Mouse (Mus musculus): ENCODE data around the gene Tnni2. TPM values are rescaled to one million over a fixed set of nuclear protein-coding genes. Genes with fewer than 3 reads are reported as not detected.

The Tnni2 gene
- polyA plus RNA-seq, 2 experiments, result 2.1 to 2.2 TPM

DNA sequence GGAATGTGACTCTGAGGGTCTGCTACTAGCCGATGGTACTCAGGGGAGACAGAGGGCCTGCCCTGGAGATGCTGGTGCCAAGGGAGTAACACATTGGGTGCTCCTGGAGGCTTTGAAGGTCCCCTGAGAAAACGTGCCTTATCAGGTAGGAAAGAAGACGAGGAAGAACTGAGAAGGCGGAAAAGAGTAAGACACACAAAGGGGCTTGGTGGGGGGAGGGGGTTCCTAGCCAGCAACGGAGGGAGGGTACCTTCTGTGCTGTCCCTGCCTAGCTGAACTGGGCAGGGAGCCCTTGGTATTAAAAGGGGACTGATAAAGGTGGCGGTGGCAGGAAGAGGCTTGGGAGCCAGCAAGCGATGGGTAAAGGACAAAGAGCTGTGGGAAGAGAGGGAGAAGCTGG is 34.0 kb downstream of the Tnni2 start:
- WGBS (ENCODE audit: insufficient replicate concordance), result 55% methylated on average over 7 of the region's 7 CpGs
- H3K27me3 ChIP-seq (ENCODE audit: control insufficient read depth, insufficient read depth, low read length), result no peaks in the 10 kb centered on the region
- no peaks in the 10 kb centered on the region for H3K9me3 ChIP-seq (ENCODE audit: control insufficient read depth, low read length)
- no peaks in the 10 kb centered on the region for H3K36me3 ChIP-seq (replicated peaks; ENCODE audit: control insufficient read depth, insufficient read depth, low read depth)
- DNase-seq (ENCODE audit: low read depth in 3 of 3, low spot score in 3 of 3) (no peak), ATAC-seq (ENCODE audit: insufficient read depth) (no peak)
- no peak for TF ChIP-seq EP300 (IDR thresholded peaks at IDR 0.05; ENCODE audit: low read depth)
- TF ChIP-seq CTCF (IDR thresholded peaks at IDR 0.05; ENCODE audit: low read depth), result no peak
- H3K4me1 ChIP-seq (replicated peaks; ENCODE audit: control insufficient read depth in 2 of 2, insufficient read depth in 2 of 2, low read length in 1 of 2), result 0 out of 4 replicates have a peak, but pooled peaks cover 0 to 2% of the 10 kb centered on the region in 2 experiments
- H3K9ac ChIP-seq (replicated peaks), result no peak overlapping the region
- no peak overlapping the region for H3K27ac ChIP-seq
- no peak overlapping the region for H3K4me3 ChIP-seq (ENCODE audit: insufficient read depth in 1 of 2, low read depth in 2 of 2, low read length in 2 of 2)
- no peak overlapping the region for H3K4me2 ChIP-seq (ENCODE audit: low read depth)

- Histone ChIP-seq H3K9me3 (ENCODE audit: control insufficient read depth, low read length) (no peaks in the 10 kb centered on the region), H3K36me3 (replicated peaks; ENCODE audit: control insufficient read depth, insufficient read depth, low read depth) (no peaks in the 10 kb centered on the region), H3K4me2 (ENCODE audit: low read depth) (no peak overlapping the region), H3K9ac (replicated peaks) (no peak overlapping the region), H3K4me3 (ENCODE audit: insufficient read depth in 1 of 2, low read depth in 2 of 2, low read length in 2 of 2) (no peak overlapping the region), H3K27me3 (ENCODE audit: control insufficient read depth, insufficient read depth, low read length) (no peaks in the 10 kb centered on the region), H3K27ac (no peak overlapping the region), H3K4me1 (replicated peaks; ENCODE audit: control insufficient read depth in 2 of 2, insufficient read depth in 2 of 2, low read length in 1 of 2) (peaks cover 0 to 3% of the 10 kb centered on the region in 2 experiments; a peak in 1 of 4 replicates)
- DNase-seq (ENCODE audit: low read depth in 3 of 3, low spot score in 3 of 3) (no peak), ATAC-seq (ENCODE audit: insufficient read depth) (no peak)
- 65% methylated on average over 5 of the region's 5 CpGs for WGBS (ENCODE audit: insufficient replicate concordance)
- TF ChIP-seq CTCF (IDR thresholded peaks at IDR 0.05; ENCODE audit: low read depth) (no peak), EP300 (IDR thresholded peaks at IDR 0.05; ENCODE audit: low read depth) (no peak)
Measured at GRCm38 (mm10) chr7:142476271-142476670, 34.7 kb downstream of the Tnni2 start.

- no peaks in the 10 kb centered on the region for H3K9me3 ChIP-seq (ENCODE audit: control insufficient read depth, low read length)
- 59% methylated on average over 13 of the region's 13 CpGs for WGBS (ENCODE audit: insufficient replicate concordance)
- TF ChIP-seq CTCF (IDR thresholded peaks at IDR 0.05; ENCODE audit: low read depth), result no peak
- no peak overlapping the region for H3K27ac ChIP-seq
- no peaks in the 10 kb centered on the region for H3K36me3 ChIP-seq (replicated peaks; ENCODE audit: control insufficient read depth, insufficient read depth, low read depth)
- no peak overlapping the region for H3K4me2 ChIP-seq (ENCODE audit: low read depth)
- H3K4me3 ChIP-seq (ENCODE audit: insufficient read depth in 1 of 2, low read depth in 2 of 2, low read length in 2 of 2), result no peak overlapping the region
- H3K4me1 ChIP-seq (replicated peaks; ENCODE audit: control insufficient read depth in 2 of 2, insufficient read depth in 2 of 2, low read length in 1 of 2), result peaks cover 0 to 3% of the 10 kb centered on the region in 2 experiments; a peak in 1 of 4 replicates
- H3K27me3 ChIP-seq (ENCODE audit: control insufficient read depth, insufficient read depth, low read length), result no peaks in the 10 kb centered on the region
- DNase-seq (ENCODE audit: low read depth in 3 of 3, low spot score in 3 of 3) (no peak), ATAC-seq (ENCODE audit: insufficient read depth) (no peak)
- no peak overlapping the region for H3K9ac ChIP-seq (replicated peaks)
Measured at GRCm38 (mm10) chr7:142476795-142477452, 35.3 kb downstream of the Tnni2 start.

DNA sequence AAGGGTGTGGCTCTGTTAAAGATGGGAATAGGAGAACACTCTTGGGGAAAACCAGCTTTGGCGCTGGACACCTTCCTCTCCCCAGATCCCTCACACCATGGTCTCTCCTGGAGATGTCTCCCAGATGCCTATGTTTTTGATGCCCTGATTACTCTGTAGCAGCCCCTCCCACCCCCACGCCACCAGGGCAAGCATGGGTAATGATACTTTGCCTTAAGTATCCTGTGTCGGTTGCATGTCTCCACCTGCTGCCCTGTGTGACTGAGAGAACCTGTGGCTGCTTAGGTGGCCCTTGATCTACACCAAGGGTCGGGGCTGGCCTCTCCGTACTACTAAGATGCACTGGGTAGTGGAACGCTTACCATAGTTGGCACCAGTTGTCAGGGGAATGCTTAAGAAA is 36.4 kb downstream of the Tnni2 start:
- WGBS (ENCODE audit: insufficient replicate concordance), result 72% methylated on average over 6 of the region's 6 CpGs
- Histone ChIP-seq H3K27me3 (ENCODE audit: control insufficient read depth, insufficient read depth, low read length) (no peaks in the 10 kb centered on the region), H3K4me3 (ENCODE audit: insufficient read depth in 1 of 2, low read depth in 2 of 2, low read length in 2 of 2) (no peak overlapping the region), H3K36me3 (replicated peaks; ENCODE audit: control insufficient read depth, insufficient read depth, low read depth) (no peaks in the 10 kb centered on the region), H3K9me3 (ENCODE audit: control insufficient read depth, low read length) (no peaks in the 10 kb centered on the region), H3K9ac (replicated peaks) (no peak overlapping the region), H3K4me2 (ENCODE audit: low read depth) (no peak overlapping the region), H3K27ac (no peak overlapping the region), H3K4me1 (replicated peaks; ENCODE audit: control insufficient read depth in 2 of 2, insufficient read depth in 2 of 2, low read length in 1 of 2) (peaks cover 0 to 6% of the 10 kb centered on the region in 2 experiments; a peak in 1 of 4 replicates)
- ATAC-seq (ENCODE audit: insufficient read depth) (no peak), DNase-seq (ENCODE audit: low read depth in 3 of 3, low spot score in 3 of 3) (no peak)
- TF ChIP-seq CTCF (IDR thresholded peaks at IDR 0.05; ENCODE audit: low read depth), result no peak
- no peak for TF ChIP-seq EP300 (IDR thresholded peaks at IDR 0.05; ENCODE audit: low read depth)

DNA sequence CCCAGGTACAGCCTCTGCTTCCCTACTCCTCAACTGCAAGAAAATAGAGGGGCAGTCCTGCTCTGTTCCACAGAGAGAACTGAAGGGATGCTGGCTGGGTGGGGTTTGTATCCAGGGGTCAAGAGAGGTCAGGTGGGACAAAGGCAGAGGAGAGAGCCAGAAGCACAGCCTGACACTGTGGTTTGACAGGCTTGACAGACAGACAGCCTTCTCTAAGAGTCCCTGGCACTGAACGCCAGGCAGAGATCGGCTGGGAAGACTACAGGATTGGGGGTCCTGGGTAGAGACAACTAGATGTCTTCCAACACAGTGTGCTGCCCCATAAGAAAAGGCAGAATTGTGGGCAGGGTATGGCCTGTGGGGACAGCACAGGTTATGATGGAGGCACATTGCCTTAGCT is 37.0 kb downstream of the Tnni2 start:
- Histone ChIP-seq H3K27ac (no peak overlapping the region), H3K4me3 (ENCODE audit: insufficient read depth in 1 of 2, low read depth in 2 of 2, low read length in 2 of 2) (no peak overlapping the region), H3K27me3 (ENCODE audit: control insufficient read depth, insufficient read depth, low read length) (no peaks in the 10 kb centered on the region), H3K4me1 (replicated peaks; ENCODE audit: control insufficient read depth in 2 of 2, insufficient read depth in 2 of 2, low read length in 1 of 2) (peaks cover 0 to 6% of the 10 kb centered on the region in 2 experiments; a peak in 1 of 4 replicates), H3K9ac (replicated peaks) (no peak overlapping the region), H3K36me3 (replicated peaks; ENCODE audit: control insufficient read depth, insufficient read depth, low read depth) (no peaks in the 10 kb centered on the region), H3K4me2 (ENCODE audit: low read depth) (no peak overlapping the region), H3K9me3 (ENCODE audit: control insufficient read depth, low read length) (no peaks in the 10 kb centered on the region)
- WGBS (ENCODE audit: insufficient replicate concordance), result 79% methylated on average over 2 of the region's 2 CpGs
- ATAC-seq (ENCODE audit: insufficient read depth) (no peak), DNase-seq (ENCODE audit: low read depth in 3 of 3, low spot score in 3 of 3) (no peak)
- TF ChIP-seq EP300 (IDR thresholded peaks at IDR 0.05; ENCODE audit: low read depth) (no peak), CTCF (IDR thresholded peaks at IDR 0.05; ENCODE audit: low read depth) (no peak)

Data from liver, embryonic 14.5 days (tissue).